Mouse (Mus musculus) myocyte (in vitro differentiated cells): ENCODE measurements around the gene Asic2. TPM values are rescaled to one million over a fixed set of nuclear protein-coding genes. Genes with fewer than 3 reads are reported as not detected.

Experiments
- H3K27me3 ChIP-seq: one replicate; pipeline ENCODE4 v1.6.1; 2011; ENCODE audit not compliant: control insufficient read depth, insufficient read depth, insufficient read length
- H3K36me3 ChIP-seq: one replicate; pipeline ENCODE4 v1.6.1; 2011; ENCODE audit not compliant: control insufficient read depth, insufficient read depth
- H3K4me2 ChIP-seq: one replicate; pipeline ENCODE4 v1.6.1; 2011; ENCODE audit warnings: low read depth, control low read depth
- H3K4me3 ChIP-seq: one replicate; pipeline ENCODE4 v1.5.1; 2011; ENCODE audit warnings: mild to moderate bottlenecking, control low read depth, moderate library complexity
- H3K79me2 ChIP-seq: one replicate; pipeline ENCODE4 v1.6.1; 2011; ENCODE audit not compliant: control insufficient read depth, insufficient read depth
- H3ac ChIP-seq: one replicate; pipeline ENCODE4 v1.6.1; 2011; ENCODE audit not compliant: control insufficient read depth, insufficient read length
- CEBPB ChIP-seq: IDR thresholded peaks from 2 replicates; pipeline ENCODE4 v1.6.1; 2011; ENCODE audit warnings: mild to moderate bottlenecking, moderate library complexity; ENCODE audit not compliant: poor library complexity, insufficient read depth, severe bottlenecking
- E2F4 ChIP-seq: IDR thresholded peaks from one replicate; pipeline ENCODE4 v1.6.1; 2011; ENCODE audit warnings: mild to moderate bottlenecking, control low read depth, moderate library complexity; ENCODE audit not compliant: insufficient read depth
- MAX ChIP-seq: IDR thresholded peaks from one replicate; pipeline ENCODE4 v1.6.1; 2011; ENCODE audit warnings: low read depth, mild to moderate bottlenecking, control low read depth
- MYOD1 ChIP-seq, 3 experiments: IDR thresholded peaks; one replicate each; pipeline ENCODE4 v1.6.1; 2011; ENCODE audit warnings: control low read depth in 2 of 3, low read depth in 2 of 3, mild to moderate bottlenecking in 2 of 3, moderate library complexity in 1 of 3; ENCODE audit not compliant: insufficient read length in 2 of 3, control insufficient read depth in 1 of 3
- MYOG ChIP-seq, 3 experiments: IDR thresholded peaks; one replicate each; pipeline ENCODE4 v1.6.1; 2011; ENCODE audit warnings: control low read depth in 2 of 3, low read depth in 2 of 3, mild to moderate bottlenecking in 2 of 3; ENCODE audit not compliant: insufficient read length in 2 of 3, control insufficient read depth in 1 of 3, insufficient read depth in 1 of 3
- POLR2A ChIP-seq: IDR thresholded peaks from one replicate; pipeline ENCODE4 v1.6.1; 2011; ENCODE audit warnings: low read depth, mild to moderate bottlenecking, control low read depth, moderate library complexity; ENCODE audit not compliant: insufficient read length
- POLR2AphosphoS2 ChIP-seq: IDR thresholded peaks from one replicate; pipeline ENCODE4 v1.6.1; 2011; ENCODE audit warnings: low read depth, control low read depth; ENCODE audit not compliant: insufficient read length
- REST ChIP-seq: IDR thresholded peaks from one replicate; pipeline ENCODE4 v1.6.1; 2011; ENCODE audit warnings: mild to moderate bottlenecking, control low read depth, moderate library complexity; ENCODE audit not compliant: insufficient read depth, insufficient read length
- SRF ChIP-seq: IDR thresholded peaks from one replicate; pipeline ENCODE4 v1.6.1; 2011; ENCODE audit warnings: low read depth; ENCODE audit not compliant: control insufficient read depth, insufficient read length
- TCF12 ChIP-seq: IDR thresholded peaks from one replicate; pipeline ENCODE4 v1.6.1; 2011; ENCODE audit warnings: mild to moderate bottlenecking, control low read depth; ENCODE audit not compliant: poor library complexity, insufficient read depth, severe bottlenecking
- TCF3 ChIP-seq: IDR thresholded peaks from one replicate; pipeline ENCODE4 v1.6.1; 2011; ENCODE audit warnings: low read depth, control low read depth; ENCODE audit not compliant: insufficient read length
- USF1 ChIP-seq: IDR thresholded peaks from one replicate; pipeline ENCODE4 v1.6.1; 2011; ENCODE audit warnings: low read depth, mild to moderate bottlenecking, control low read depth, moderate library complexity
- polyA plus RNA-seq: library from polyadenylated mRNA; unstranded; fragments of >200 nt; fragmentation: generic; extraction: Trizol; gene quantifications from one replicate; pipeline ENCODE4 v1.2.1, GENCODE M21; 2012; ENCODE audit warnings: missing spikeins

Gene Asic2
- polyA plus RNA-seq, 1 experiment = not detected

DNA sequence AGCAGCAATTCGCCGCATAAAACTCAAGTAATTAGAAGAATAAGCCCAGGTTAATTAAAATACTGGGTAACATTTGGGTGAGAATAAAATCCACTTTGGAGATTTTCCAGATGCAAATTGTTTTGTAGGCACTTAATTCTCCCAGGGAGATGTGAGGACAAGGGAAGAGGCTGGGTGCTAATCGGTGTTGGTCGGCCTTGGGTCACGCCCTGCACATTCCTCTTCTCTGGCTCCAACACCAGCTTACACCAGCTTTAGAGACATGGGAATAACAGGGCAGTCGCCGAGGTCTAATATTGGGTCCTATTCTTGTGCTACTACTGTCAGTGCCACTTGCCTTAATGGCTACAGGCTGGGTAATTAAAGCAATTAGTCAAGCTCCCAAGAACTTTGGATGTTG lies 783.5 kb downstream of the Asic2 start:
- Histone ChIP-seq H3K4me2 (no peak overlapping the region), H3K79me2 (no peaks in the 10 kb centered on the region), H3K4me3 (no peak overlapping the region), H3ac (no peak overlapping the region), H3K27me3 (no peaks in the 10 kb centered on the region), H3K36me3 (no peaks in the 10 kb centered on the region)
- TF ChIP-seq TCF12 = no peak
- TF ChIP-seq SRF = no peak
- no peak for TF ChIP-seq MYOD1 (IDR thresholded peaks at IDR 0.05; ENCODE audit: control insufficient read depth in 1 of 3, insufficient read length in 2 of 3, low read depth in 2 of 3)
- TF ChIP-seq USF1 = no peak
- TF ChIP-seq MYOG (IDR thresholded peaks at IDR 0.05; ENCODE audit: control insufficient read depth in 1 of 3, insufficient read depth in 1 of 3, insufficient read length in 2 of 3, low read depth in 2 of 3) = no peak
- TF ChIP-seq REST = no peak
- no peak for TF ChIP-seq E2F4
- no peak for TF ChIP-seq TCF3
- TF ChIP-seq POLR2A = no peak
- no peak for TF ChIP-seq MAX
- no peak for TF ChIP-seq POLR2AphosphoS2
- no peak for TF ChIP-seq CEBPB

DNA sequence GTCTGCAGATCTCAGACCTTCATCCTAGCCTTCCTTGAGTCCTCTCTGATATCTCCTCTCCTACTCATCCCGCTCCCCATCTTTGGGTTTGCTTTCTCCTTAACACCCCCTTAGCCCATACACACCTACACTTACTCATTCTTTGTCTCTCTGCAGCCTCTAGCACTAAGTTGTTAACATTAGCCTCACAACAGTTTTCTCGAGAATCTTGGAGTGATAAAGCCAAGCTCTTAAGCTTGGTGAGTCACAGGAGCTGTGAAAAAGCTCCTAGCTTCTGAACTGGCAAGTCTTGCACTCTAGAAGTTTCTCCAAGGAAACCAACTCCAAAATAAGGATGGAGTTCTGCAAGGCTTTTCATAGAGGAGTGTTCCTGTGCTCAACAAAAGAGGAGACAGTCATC lies 803.4 kb downstream of the Asic2 start:
- TF ChIP-seq SRF (no peak), USF1 (no peak), MYOD1 (IDR thresholded peaks at IDR 0.05; ENCODE audit: control insufficient read depth in 1 of 3, insufficient read length in 2 of 3, low read depth in 2 of 3) (no peak), TCF12 (no peak), TCF3 (no peak), POLR2A (no peak), MAX (no peak), MYOG (IDR thresholded peaks at IDR 0.05; ENCODE audit: control insufficient read depth in 1 of 3, insufficient read depth in 1 of 3, insufficient read length in 2 of 3, low read depth in 2 of 3) (no peak), POLR2AphosphoS2 (no peak), E2F4 (no peak), REST (no peak), CEBPB (no peak)
- H3ac ChIP-seq = no peak overlapping the region
- H3K36me3 ChIP-seq = no peaks in the 10 kb centered on the region
- no peaks in the 10 kb centered on the region for H3K79me2 ChIP-seq
- no peak overlapping the region for H3K4me2 ChIP-seq
- H3K27me3 ChIP-seq = no peaks in the 10 kb centered on the region
- H3K4me3 ChIP-seq = no peak overlapping the region

- no peaks in the 10 kb centered on the region for H3K79me2 ChIP-seq
- H3K27me3 ChIP-seq = no peaks in the 10 kb centered on the region
- no peak overlapping the region for H3K4me2 ChIP-seq
- no peak overlapping the region for H3K4me3 ChIP-seq
- H3K36me3 ChIP-seq = no peaks in the 10 kb centered on the region
- no peak overlapping the region for H3ac ChIP-seq
- TF ChIP-seq MAX = no peak
- TF ChIP-seq POLR2A = no peak
- TF ChIP-seq USF1 = no peak
- no peak for TF ChIP-seq MYOG (IDR thresholded peaks at IDR 0.05; ENCODE audit: control insufficient read depth in 1 of 3, insufficient read depth in 1 of 3, insufficient read length in 2 of 3, low read depth in 2 of 3)
- TF ChIP-seq TCF3 = no peak
- TF ChIP-seq TCF12 = no peak
- no peak for TF ChIP-seq REST
- TF ChIP-seq CEBPB = no peak
- no peak for TF ChIP-seq POLR2AphosphoS2
- TF ChIP-seq MYOD1 (IDR thresholded peaks at IDR 0.05; ENCODE audit: control insufficient read depth in 1 of 3, insufficient read length in 2 of 3, low read depth in 2 of 3) = no peak
- no peak for TF ChIP-seq E2F4
- TF ChIP-seq SRF = no peak
These were observed 805.2 kb downstream of the Asic2 start for GRCm38 (mm10) chr11:81163056-81163455.

DNA sequence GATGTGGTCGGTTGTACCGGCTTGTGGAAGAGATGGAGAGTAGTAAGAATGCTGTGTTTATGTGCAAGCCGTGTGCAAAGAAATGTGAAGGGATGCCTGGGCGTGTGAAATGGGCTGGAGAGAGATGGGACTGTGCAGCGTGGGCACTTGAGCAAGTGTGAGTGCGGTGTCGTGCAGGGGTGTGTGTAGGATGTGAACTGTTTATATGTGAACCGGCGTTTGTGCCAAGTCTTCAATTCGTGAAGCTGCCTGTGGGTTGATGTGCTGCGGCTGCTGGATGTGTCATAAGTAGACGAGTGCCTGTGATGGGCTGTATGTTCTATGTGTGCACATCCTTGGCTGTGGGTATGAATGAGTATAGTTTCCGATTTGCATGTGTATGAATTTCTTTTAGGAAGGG lies 814.4 kb downstream of the Asic2 start:
- Histone ChIP-seq H3K36me3 (no peaks in the 10 kb centered on the region), H3K27me3 (peaks cover 22% of the 10 kb centered on the region), H3ac (no peak overlapping the region), H3K4me2 (no peak overlapping the region), H3K79me2 (no peaks in the 10 kb centered on the region), H3K4me3 (no peak overlapping the region)
- no peak for TF ChIP-seq USF1
- no peak for TF ChIP-seq MYOG (IDR thresholded peaks at IDR 0.05; ENCODE audit: control insufficient read depth in 1 of 3, insufficient read depth in 1 of 3, insufficient read length in 2 of 3, low read depth in 2 of 3)
- TF ChIP-seq TCF3 = no peak
- no peak for TF ChIP-seq SRF
- no peak for TF ChIP-seq TCF12
- TF ChIP-seq REST = no peak
- no peak for TF ChIP-seq CEBPB
- TF ChIP-seq MYOD1 (IDR thresholded peaks at IDR 0.05; ENCODE audit: control insufficient read depth in 1 of 3, insufficient read length in 2 of 3, low read depth in 2 of 3) = no peak
- no peak for TF ChIP-seq E2F4
- TF ChIP-seq MAX = no peak
- TF ChIP-seq POLR2A = no peak
- TF ChIP-seq POLR2AphosphoS2 = no peak
